Mouse (Mus musculus): Measurements from ENCODE around the gene Kctd19. TPM values are rescaled to one million over a fixed set of nuclear protein-coding genes. Genes with fewer than 3 reads are reported as not detected.

The Kctd19 gene
- polyA plus RNA-seq, 1 experiment from 2014 or later: not detected

- Histone ChIP-seq H3K27ac (no peak overlapping the region), H3K4me2 (replicated peaks) (no peak overlapping the region), H3K9ac (no peak overlapping the region), H3K27me3 (no peaks in the 10 kb centered on the region), H3K9me3 (no peaks in the 10 kb centered on the region), H3K36me3 (no peaks in the 10 kb centered on the region), H3K4me1 (peaks cover 6% of the 10 kb centered on the region), H3K4me3 (no peak overlapping the region)
- 100% methylated on average over 2 of the region's 2 CpGs for WGBS
- ATAC-seq (ENCODE audit: insufficient number of reproducible peaks, insufficient read depth, low FRiP score, low TSS enrichment): no peak
These were observed 29.2 kb downstream of the Kctd19 start for GRCm38 (mm10) chr8:105384070-105384469.

- no peak overlapping the region for H3K9ac ChIP-seq
- H3K4me1 ChIP-seq: peaks cover 9% of the 10 kb centered on the region
- ATAC-seq (ENCODE audit: insufficient number of reproducible peaks, insufficient read depth, low FRiP score, low TSS enrichment): no peak
- no peak overlapping the region for H3K4me2 ChIP-seq (replicated peaks)
- H3K9me3 ChIP-seq: no peaks in the 10 kb centered on the region
- no peaks in the 10 kb centered on the region for H3K27me3 ChIP-seq
- H3K27ac ChIP-seq: no peak overlapping the region
- no peak overlapping the region for H3K4me3 ChIP-seq
- H3K36me3 ChIP-seq: no peaks in the 10 kb centered on the region
- 77% methylated on average over 12 of the region's 12 CpGs for WGBS
These were observed 33.0 kb downstream of the Kctd19 start for GRCm38 (mm10) chr8:105380308-105380707.

- Histone ChIP-seq H3K4me1 (peaks cover 15% of the 10 kb centered on the region), H3K4me2 (replicated peaks) (no peak overlapping the region; the same call in 1 of the 2 replicates), H3K4me3 (no peak overlapping the region), H3K9me3 (no peaks in the 10 kb centered on the region), H3K27ac (peak overlapping the region; percentile 46; the same call in 1 of the 2 replicates), H3K36me3 (no peaks in the 10 kb centered on the region), H3K27me3 (no peaks in the 10 kb centered on the region), H3K9ac (peak overlapping the region; percentile 25; the same call in 1 of the 2 replicates)
- WGBS: 70% methylated on average over 19 of the region's 19 CpGs
- no peak; the same call in 1 of the 2 replicates for ATAC-seq (ENCODE audit: insufficient number of reproducible peaks, insufficient read depth, low FRiP score, low TSS enrichment)
These were observed 34.6 kb downstream of the Kctd19 start for GRCm38 (mm10) chr8:105378673-105379072.

- no peak for ATAC-seq (ENCODE audit: insufficient number of reproducible peaks, insufficient read depth, low FRiP score, low TSS enrichment)
- peak overlapping the region; percentile 46 for H3K4me2 ChIP-seq (replicated peaks)
- no peaks in the 10 kb centered on the region for H3K27me3 ChIP-seq
- 27% methylated on average over 33 of the region's 33 CpGs for WGBS
- H3K9me3 ChIP-seq: no peaks in the 10 kb centered on the region
- no peak overlapping the region for H3K27ac ChIP-seq
- H3K36me3 ChIP-seq: no peaks in the 10 kb centered on the region
- H3K9ac ChIP-seq: no peak overlapping the region
- peak overlapping the region; percentile 22 for H3K4me3 ChIP-seq
- H3K4me1 ChIP-seq: peaks cover 15% of the 10 kb centered on the region
These were observed 38.8 kb downstream of the Kctd19 start for GRCm38 (mm10) chr8:105374513-105374966.

- Histone ChIP-seq H3K27me3 (no peaks in the 10 kb centered on the region), H3K4me2 (replicated peaks) (no peak within 1 kb of the TSS), H3K4me3 (no peak within 1 kb of the TSS), H3K9me3 (no peaks in the 10 kb centered on the region), H3K9ac (no peak within 1 kb of the TSS), H3K27ac (no peak within 1 kb of the TSS), H3K4me1 (0 out of 2 replicates have a peak, but pooled peaks cover 6% of the 10 kb centered on the region), H3K36me3 (peaks cover 5% of the 10 kb centered on the region; the same call in 1 of the 2 replicates)
- 58% methylated on average over 2 of the region's 2 CpGs for WGBS
- ATAC-seq (ENCODE audit: insufficient number of reproducible peaks, insufficient read depth, low FRiP score, low TSS enrichment): no peak
These were observed 40.3 kb downstream of the Kctd19 start, which contains the start of gene Plekhg4 for GRCm38 (mm10) chr8:105373032-105373431. Plekhg4 (plus strand) TSS chr8:105373274.

GRCm38 (mm10) chr8:105372473-105372872 is 40.8 kb downstream of the Kctd19 start:
- Histone ChIP-seq H3K27me3 (no peaks in the 10 kb centered on the region), H3K9me3 (no peaks in the 10 kb centered on the region), H3K4me2 (replicated peaks) (no peak overlapping the region), H3K4me3 (no peak overlapping the region), H3K9ac (no peak overlapping the region), H3K4me1 (0 out of 2 replicates have a peak, but pooled peaks cover 6% of the 10 kb centered on the region), H3K27ac (no peak overlapping the region), H3K36me3 (peaks cover 7% of the 10 kb centered on the region; the same call in 1 of the 2 replicates)
- WGBS: 69% methylated on average over 9 of the region's 9 CpGs
- ATAC-seq (ENCODE audit: insufficient number of reproducible peaks, insufficient read depth, low FRiP score, low TSS enrichment): no peak

GRCm38 (mm10) chr8:105367107-105367506 is 46.2 kb downstream of the Kctd19 start:
- WGBS: 68% methylated on average over 2 of the region's 2 CpGs
- Histone ChIP-seq H3K9ac (no peak overlapping the region), H3K9me3 (no peaks in the 10 kb centered on the region), H3K27me3 (no peaks in the 10 kb centered on the region), H3K4me2 (replicated peaks) (no peak overlapping the region), H3K4me3 (no peak overlapping the region), H3K36me3 (peaks cover 31% of the 10 kb centered on the region), H3K27ac (no peak overlapping the region), H3K4me1 (no peaks in the 10 kb centered on the region)
- ATAC-seq (ENCODE audit: insufficient number of reproducible peaks, insufficient read depth, low FRiP score, low TSS enrichment): no peak

- WGBS: 74% methylated on average over 12 of the region's 12 CpGs
- no peaks in the 10 kb centered on the region for H3K9me3 ChIP-seq
- no peaks in the 10 kb centered on the region for H3K4me1 ChIP-seq
- H3K27ac ChIP-seq: no peak overlapping the region
- H3K9ac ChIP-seq: no peak overlapping the region
- ATAC-seq (ENCODE audit: insufficient number of reproducible peaks, insufficient read depth, low FRiP score, low TSS enrichment): no peak
- no peak overlapping the region for H3K4me2 ChIP-seq (replicated peaks)
- no peaks in the 10 kb centered on the region for H3K27me3 ChIP-seq
- no peak overlapping the region for H3K4me3 ChIP-seq
- H3K36me3 ChIP-seq: peaks cover 30% of the 10 kb centered on the region
These were observed 51.3 kb downstream of the Kctd19 start for GRCm38 (mm10) chr8:105361751-105362702.

- 54% methylated on average over 4 of the region's 4 CpGs for WGBS
- H3K36me3 ChIP-seq: peaks cover 23% of the 10 kb centered on the region
These were observed 53.7 kb downstream of the Kctd19 start for GRCm38 (mm10) chr8:105359646-105360045.

GRCm38 (mm10) chr8:105359208-105359607 is 54.1 kb downstream of the Kctd19 start:
- Histone ChIP-seq H3K9ac (0 out of 2 replicates have a peak overlapping the region, but pooled peaks have one; percentile 24), H3K36me3 (peaks cover 18% of the 10 kb centered on the region), H3K4me1 (0 out of 2 replicates have a peak, but pooled peaks cover 3% of the 10 kb centered on the region), H3K27ac (no peak overlapping the region), H3K4me2 (replicated peaks) (no peak overlapping the region), H3K27me3 (no peaks in the 10 kb centered on the region), H3K9me3 (no peaks in the 10 kb centered on the region), H3K4me3 (no peak overlapping the region)
- WGBS: 70% methylated on average over 15 of the region's 15 CpGs
- ATAC-seq (ENCODE audit: insufficient number of reproducible peaks, insufficient read depth, low FRiP score, low TSS enrichment): no peak

More at GRCm38 (mm10) chr8:105359646-105360045, 53.7 kb downstream of the Kctd19 start:
- Histone ChIP-seq H3K4me1 (0 out of 2 replicates have a peak, but pooled peaks cover 3% of the 10 kb centered on the region), H3K9ac (0 out of 2 replicates have a peak overlapping the region, but pooled peaks have one; percentile 24), H3K27me3 (no peaks in the 10 kb centered on the region), H3K4me3 (no peak overlapping the region), H3K27ac (no peak overlapping the region), H3K9me3 (no peaks in the 10 kb centered on the region), H3K4me2 (replicated peaks) (no peak overlapping the region)
- ATAC-seq (ENCODE audit: insufficient number of reproducible peaks, insufficient read depth, low FRiP score, low TSS enrichment): no peak

- no peaks in the 10 kb centered on the region for H3K27me3 ChIP-seq
These were observed 56.6 kb downstream of the Kctd19 start for GRCm38 (mm10) chr8:105356681-105357080.

More at GRCm38 (mm10) chr8:105356681-105357080, 56.6 kb downstream of the Kctd19 start:
- Histone ChIP-seq H3K4me2 (replicated peaks) (no peak overlapping the region), H3K27ac (no peak overlapping the region), H3K36me3 (peaks cover 13% of the 10 kb centered on the region; the same call in 1 of the 2 replicates), H3K9ac (no peak overlapping the region), H3K4me1 (0 out of 2 replicates have a peak, but pooled peaks cover 3% of the 10 kb centered on the region), H3K4me3 (no peak overlapping the region), H3K9me3 (no peaks in the 10 kb centered on the region)
- ATAC-seq (ENCODE audit: insufficient number of reproducible peaks, insufficient read depth, low FRiP score, low TSS enrichment): no peak
- 82% methylated on average over 14 of the region's 14 CpGs for WGBS
